Mouse (Mus musculus) cerebellum, adult 2 months (tissue): ENCODE results near the gene Cdc42ep4. TPM values are rescaled to one million over a fixed set of nuclear protein-coding genes. Genes with fewer than 3 reads are reported as not detected.

ENCODE experiments used
- DNase-seq, 2 experiments: peaks; one replicate each; pipeline ENCODE4 v3.0.0; 2021
- H3K27ac ChIP-seq: fragments of 200-500 bp; 2 replicates; pipeline ENCODE4 v1.5.1; 2012; ENCODE audit warnings: low read length, control low read depth, inconsistent platforms; ENCODE audit not compliant: insufficient read depth
- H3K27me3 ChIP-seq: fragments of 200-500 bp; 2 replicates; pipeline ENCODE4 v1.6.1; 2012; ENCODE audit warnings: inconsistent platforms, mild to moderate bottlenecking, low read length, moderate library complexity; ENCODE audit not compliant: control insufficient read depth, insufficient read depth
- H3K4me1 ChIP-seq: fragments of 200-500 bp; 2 replicates; pipeline ENCODE4 v1.6.1; 2011; ENCODE audit warnings: low read length; ENCODE audit not compliant: control insufficient read depth, insufficient read depth
- H3K4me3 ChIP-seq: fragments of 200-500 bp; replicated peaks from 2 replicates; pipeline ENCODE3; 2011; ENCODE audit warnings: mild to moderate bottlenecking, low read depth, low read length, control low read depth; ENCODE audit not compliant: insufficient read depth
- CTCF ChIP-seq: fragments of 200-500 bp; IDR thresholded peaks from 2 replicates; pipeline ENCODE4 v1.5.1; 2011; ENCODE audit warnings: low read depth, mild to moderate bottlenecking, control low read depth, low read length, moderate library complexity, borderline replicate concordance; ENCODE audit not compliant: insufficient read depth
- POLR2A ChIP-seq: fragments of 200-500 bp; IDR thresholded peaks from 2 replicates; pipeline ENCODE4 v1.6.1; 2011; ENCODE audit warnings: low read length, control low read depth, borderline replicate concordance; ENCODE audit not compliant: insufficient read depth
- WGBS: fragments of 180-500 bp; shearing (Covaris S2); methylation state at CpG from one replicate; pipeline ENCODE4 v1.1.7; 2018; 5-methylcytosine and 5-hydroxymethylcytosine counted together
- polyA plus RNA-seq: library from polyadenylated mRNA; depleted of rRNA; stranded (reverse); fragments of >200 nt; gene quantifications from 2 replicates; pipeline ENCODE4 v1.2.3, GENCODE M21; 2012

Cdc42ep4 gene
- polyA plus RNA-seq, 1 experiment: 73.8 TPM

GRCm38 (mm10) chr11:113740100-113740499 lies 11.6 kb downstream of the Cdc42ep4 start:
- Histone ChIP-seq H3K27me3 (no peaks in the 10 kb centered on the region), H3K4me1 (no peaks in the 10 kb centered on the region), H3K27ac (no peak overlapping the region), H3K4me3 (no peak overlapping the region)
- DNase-seq: no peak
- WGBS: 82% methylated on average over 7 of the region's 7 CpGs
- TF ChIP-seq CTCF (no peak), POLR2A (no peak)

- WGBS: 59% methylated on average over 8 of the region's 8 CpGs
Measured at GRCm38 (mm10) chr11:113739213-113739612, 12.5 kb downstream of the Cdc42ep4 start.

GRCm38 (mm10) chr11:113737912-113738311 lies 13.8 kb downstream of the Cdc42ep4 start:
- no peak overlapping the region for H3K4me3 ChIP-seq
- H3K27me3 ChIP-seq: no peaks in the 10 kb centered on the region
- H3K4me1 ChIP-seq: no peaks in the 10 kb centered on the region
- H3K27ac ChIP-seq: no peak overlapping the region
- TF ChIP-seq POLR2A (no peak), CTCF (no peak)
- 91% methylated on average over 8 of the region's 8 CpGs for WGBS
- no peak for DNase-seq

More at GRCm38 (mm10) chr11:113739213-113739612, 12.5 kb downstream of the Cdc42ep4 start:
- H3K27me3 ChIP-seq: no peaks in the 10 kb centered on the region
- no peak for TF ChIP-seq POLR2A
- no peak for TF ChIP-seq CTCF
- DNase-seq: no peak
- no peak overlapping the region for H3K4me3 ChIP-seq
- H3K27ac ChIP-seq: no peak overlapping the region
- no peaks in the 10 kb centered on the region for H3K4me1 ChIP-seq

- 87% methylated on average over 3 of the region's 3 CpGs for WGBS
- H3K27ac ChIP-seq: no peak overlapping the region
Measured at GRCm38 (mm10) chr11:113737553-113737854, 14.2 kb downstream of the Cdc42ep4 start.

GRCm38 (mm10) chr11:113736848-113737552 lies 14.7 kb downstream of the Cdc42ep4 start:
- DNase-seq: no peak
- H3K4me3 ChIP-seq: no peak overlapping the region
- H3K27ac ChIP-seq: no peak overlapping the region
- TF ChIP-seq CTCF: no peak
- no peak for TF ChIP-seq POLR2A
- 83% methylated on average over 11 of the region's 11 CpGs for WGBS
- no peaks in the 10 kb centered on the region for H3K4me1 ChIP-seq
- H3K27me3 ChIP-seq: no peaks in the 10 kb centered on the region

More at GRCm38 (mm10) chr11:113737553-113737854, 14.2 kb downstream of the Cdc42ep4 start:
- H3K4me1 ChIP-seq: no peaks in the 10 kb centered on the region
- no peak overlapping the region for H3K4me3 ChIP-seq
- H3K27me3 ChIP-seq: no peaks in the 10 kb centered on the region
- no peak for DNase-seq
- TF ChIP-seq POLR2A: no peak
- TF ChIP-seq CTCF: no peak

GRCm38 (mm10) chr11:113735151-113735550 lies 16.5 kb downstream of the Cdc42ep4 start:
- WGBS: 89% methylated on average over 6 of the region's 6 CpGs
- H3K27ac ChIP-seq: no peak overlapping the region
- H3K4me1 ChIP-seq: no peaks in the 10 kb centered on the region
- TF ChIP-seq POLR2A: no peak
- TF ChIP-seq CTCF: no peak
- no peaks in the 10 kb centered on the region for H3K27me3 ChIP-seq
- no peak overlapping the region for H3K4me3 ChIP-seq
- DNase-seq: no peak

GRCm38 (mm10) chr11:113733631-113734364 lies 17.9 kb downstream of the Cdc42ep4 start:
- H3K4me1 ChIP-seq: no peaks in the 10 kb centered on the region
- TF ChIP-seq POLR2A (no peak), CTCF (no peak)
- WGBS: 74% methylated on average over 6 of the region's 6 CpGs
- no peak overlapping the region for H3K27ac ChIP-seq
- H3K27me3 ChIP-seq: no peaks in the 10 kb centered on the region
- H3K4me3 ChIP-seq: no peak overlapping the region
- DNase-seq: no peak
